Mouse (Mus musculus) neutrophil, adult 5-6 weeks (primary cell): ENCODE data around the gene Gabrg3. TPM values are rescaled to one million over a fixed set of nuclear protein-coding genes. Genes with fewer than 3 reads are reported as not detected.

Source experiments
- ATAC-seq: fragments of 151-379, 151-347 bp; 2 replicates; pipeline ENCODE4 v1.8.0; 2017; ENCODE audit warnings: mild to moderate bottlenecking, moderate TSS enrichment; ENCODE audit not compliant: insufficient number of reproducible peaks, poor library complexity, low FRiP score, severe bottlenecking; ENCODE audit errors: extremely low read depth
- total RNA-seq: library from RNA; stranded (forward); fragments of 200-1000 nt; gene quantifications from 2 replicates; pipeline ENCODE4 v1.2.3, GENCODE M21; 2017

Gabrg3 gene
- 0.58 TPM in 1 of 2 replicates, not detected in the other for total RNA-seq

DNA sequence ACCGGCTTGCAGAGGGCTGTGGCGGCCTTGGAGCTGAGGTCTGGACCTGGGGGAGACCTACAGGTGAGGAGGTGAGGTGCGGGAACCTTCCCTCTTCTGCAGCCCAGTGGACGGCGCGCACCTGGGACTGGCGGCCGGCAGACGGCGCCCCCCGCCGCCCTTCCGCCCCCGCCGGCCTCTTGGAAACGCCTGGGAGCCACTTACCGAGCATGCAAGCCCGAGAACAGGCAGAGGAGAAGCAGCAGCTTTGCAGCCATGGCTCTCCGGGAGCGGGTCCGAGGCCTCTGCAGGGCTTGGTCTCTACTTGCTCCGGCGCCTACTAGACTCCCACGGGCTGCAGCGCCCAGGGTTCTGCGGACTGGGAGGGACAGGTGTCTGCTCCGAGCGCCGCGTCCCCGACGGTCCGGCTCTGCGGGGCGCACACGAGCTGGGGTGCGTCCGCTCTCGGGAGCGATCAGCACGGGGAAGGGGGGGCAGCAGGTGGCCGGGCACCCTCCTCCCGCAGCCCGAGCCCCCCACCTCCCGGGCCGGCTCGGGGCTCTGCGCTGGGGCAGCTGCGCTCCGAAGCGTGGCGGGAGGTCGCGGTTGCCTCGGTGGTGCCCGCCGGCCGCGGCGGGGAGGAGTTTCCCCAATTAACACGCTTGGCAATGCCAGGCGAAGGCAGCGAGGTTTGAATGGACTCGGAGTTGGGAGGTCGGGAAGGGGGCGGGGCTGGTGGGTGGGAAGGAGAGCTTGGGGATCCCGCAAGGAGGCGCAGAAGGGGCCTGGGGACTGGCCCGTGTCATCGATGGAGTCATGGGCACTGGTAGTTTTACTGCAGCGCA, at the start of gene Gabrg3:
Gene Gabrg3, minus strand, starts transcription at position 672 of the 824 bp plus-strand sequence.
- no peak for ATAC-seq

DNA sequence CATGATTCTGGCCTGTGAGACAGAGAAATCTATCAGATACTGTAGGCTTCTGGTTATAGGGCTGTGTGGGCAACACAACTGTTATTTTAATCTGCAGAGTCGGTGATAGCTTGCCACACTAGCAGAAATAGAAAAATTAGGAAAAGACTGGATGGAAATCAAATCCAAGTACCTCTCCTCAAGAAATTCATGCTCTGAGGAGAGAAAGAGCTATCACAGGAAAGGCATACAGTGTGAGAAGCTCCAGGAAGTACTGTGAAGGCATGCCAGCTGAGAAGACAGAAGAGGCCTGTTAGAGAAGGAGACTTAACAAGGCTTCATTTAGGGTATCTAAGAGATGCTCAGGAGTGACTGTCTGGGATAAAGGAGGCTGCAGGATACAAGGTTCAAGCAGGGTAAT, 35.7 kb upstream of the Gabrg3 start:
- ATAC-seq, result no peak

DNA sequence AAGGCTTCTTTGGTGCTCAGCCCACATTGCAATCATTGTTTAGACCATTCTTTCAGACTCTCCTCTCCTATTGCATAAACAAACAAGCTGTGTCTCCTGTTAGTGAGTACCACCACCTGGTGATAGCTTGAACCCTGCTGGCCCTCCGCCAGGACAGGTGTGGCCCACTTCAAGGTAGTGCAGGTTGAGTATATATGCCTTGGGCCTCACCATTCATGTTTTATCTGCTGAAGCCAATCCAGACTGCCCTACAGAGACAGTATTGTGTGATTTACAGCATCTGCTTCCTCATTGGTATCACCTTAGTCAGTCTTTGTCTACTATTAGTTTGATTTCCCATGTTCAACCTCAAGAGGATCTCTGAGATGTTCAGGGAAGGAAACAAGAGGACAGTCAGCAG, 34.1 kb upstream of the Gabrg3 start:
- no peak for ATAC-seq

DNA sequence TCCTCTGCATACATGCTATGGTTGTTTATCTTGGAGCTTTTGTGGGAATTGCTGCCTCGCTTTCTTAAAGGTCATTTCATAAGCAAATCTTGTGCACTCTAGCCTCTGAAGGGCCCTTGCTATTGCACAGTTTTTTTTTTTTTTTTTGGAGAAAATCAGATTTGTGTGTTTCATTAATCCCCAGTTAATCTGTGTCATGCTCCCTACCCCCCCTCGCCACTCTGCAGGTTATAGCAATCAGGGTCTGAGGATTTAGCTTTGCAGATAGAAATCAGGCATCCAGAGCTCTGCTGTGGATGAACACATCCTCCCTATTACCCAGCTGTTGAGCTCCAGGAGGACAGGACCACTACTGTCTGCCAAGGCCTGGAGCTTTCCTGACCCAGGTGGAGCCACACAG, 32.4 kb upstream of the Gabrg3 start, which contains the start of gene Gabrb3:
Gene Gabrb3, plus strand, starts transcription at position 301 of the 400 bp plus-strand sequence.
- ATAC-seq, result no peak

DNA sequence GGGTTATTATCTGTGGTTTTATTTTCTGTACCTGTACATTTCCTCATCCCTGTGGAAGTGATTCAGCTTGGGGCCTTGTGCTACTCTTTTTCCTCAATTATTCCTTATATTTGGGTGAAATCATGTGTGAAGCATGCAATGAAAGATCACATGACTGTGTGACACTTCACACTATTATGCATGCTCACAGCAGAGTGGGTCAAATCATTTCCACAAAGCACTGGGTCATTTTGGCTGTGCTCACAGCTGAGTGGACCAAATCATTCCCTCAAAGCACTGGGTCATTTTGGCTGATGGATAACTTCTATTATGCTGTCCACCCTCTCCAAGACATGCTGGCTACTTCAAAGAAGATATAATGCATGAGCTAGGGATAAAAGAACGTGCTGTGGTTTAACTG, 25.9 kb upstream of the Gabrg3 start:
- no peak for ATAC-seq

DNA sequence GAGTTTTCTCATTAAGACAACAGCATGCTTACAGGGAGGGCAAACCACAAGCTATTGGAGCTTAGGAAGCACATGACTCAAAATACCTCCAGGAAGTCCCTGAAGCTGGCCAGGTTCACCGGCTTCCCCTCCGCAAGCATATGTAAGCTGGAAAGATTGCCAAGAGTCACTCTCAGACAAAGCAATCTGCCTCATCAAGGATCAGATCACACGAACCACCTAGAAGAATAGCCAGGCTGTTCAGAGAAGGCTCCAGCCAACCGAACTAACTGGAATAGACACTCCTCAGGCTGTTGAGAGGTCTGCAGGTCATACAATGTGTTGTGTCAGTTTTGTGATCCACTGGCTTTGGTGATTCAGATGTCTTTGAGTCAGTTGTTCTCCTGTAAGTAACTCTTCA, 24.2 kb upstream of the Gabrg3 start:
- ATAC-seq, result no peak

DNA sequence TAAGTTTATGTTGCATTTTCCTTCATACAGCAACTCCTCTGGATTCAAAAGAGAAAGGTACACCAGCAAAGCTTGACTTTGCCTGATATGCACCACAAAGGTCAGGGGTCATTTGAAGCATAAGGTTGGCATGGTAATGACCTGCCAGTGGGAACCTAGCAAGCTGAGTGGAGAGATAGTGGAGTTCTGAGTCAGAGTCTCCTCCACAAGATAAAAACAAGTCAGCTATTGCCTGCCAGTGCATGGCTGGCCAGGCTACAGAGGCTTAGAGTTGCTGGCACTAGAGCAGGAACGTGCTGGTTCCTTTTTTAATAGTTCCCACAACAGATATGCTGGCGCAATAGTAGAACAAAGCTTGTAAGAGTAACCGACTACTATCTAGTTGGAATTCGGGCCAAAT, 6.6 kb upstream of the Gabrg3 start:
- ATAC-seq, result no peak

DNA sequence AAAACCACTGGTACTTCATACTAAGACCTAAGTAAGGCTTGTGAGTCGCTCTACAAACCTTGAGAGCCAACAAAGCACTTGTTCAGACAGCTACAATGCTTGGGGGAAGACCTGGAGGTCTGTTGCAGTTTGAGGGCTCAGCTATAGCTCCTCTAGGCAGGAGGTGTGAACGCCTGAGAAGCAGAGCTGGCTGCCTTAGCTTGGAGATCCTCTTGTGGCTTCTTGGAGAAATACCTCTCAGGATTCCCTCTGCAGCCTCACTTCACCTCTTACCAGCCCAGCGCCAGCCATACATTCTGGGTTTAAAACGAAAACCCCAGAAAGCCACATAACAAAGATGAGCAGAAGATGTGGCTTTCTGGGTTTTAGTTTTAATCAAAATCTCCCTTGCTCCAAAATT, 3.1 kb upstream of the Gabrg3 start:
- ATAC-seq, result no peak

DNA sequence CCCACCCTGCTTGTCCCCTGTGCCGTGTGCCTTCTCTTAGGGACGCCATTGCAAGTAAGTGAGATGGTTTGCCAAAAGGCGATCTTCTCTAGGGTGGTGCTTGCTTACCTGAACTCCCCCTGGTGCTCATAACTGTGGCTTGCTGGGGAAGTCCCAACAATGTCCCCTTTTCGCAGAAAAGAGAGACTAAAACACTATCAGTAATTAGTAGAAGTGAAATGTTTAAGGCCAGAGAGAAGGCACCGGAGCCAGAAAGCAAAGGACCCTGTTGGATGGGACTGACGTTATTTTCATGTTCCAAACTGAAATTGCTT, 310 bp upstream of the Gabrg3 start:
- ATAC-seq, result no peak

DNA sequence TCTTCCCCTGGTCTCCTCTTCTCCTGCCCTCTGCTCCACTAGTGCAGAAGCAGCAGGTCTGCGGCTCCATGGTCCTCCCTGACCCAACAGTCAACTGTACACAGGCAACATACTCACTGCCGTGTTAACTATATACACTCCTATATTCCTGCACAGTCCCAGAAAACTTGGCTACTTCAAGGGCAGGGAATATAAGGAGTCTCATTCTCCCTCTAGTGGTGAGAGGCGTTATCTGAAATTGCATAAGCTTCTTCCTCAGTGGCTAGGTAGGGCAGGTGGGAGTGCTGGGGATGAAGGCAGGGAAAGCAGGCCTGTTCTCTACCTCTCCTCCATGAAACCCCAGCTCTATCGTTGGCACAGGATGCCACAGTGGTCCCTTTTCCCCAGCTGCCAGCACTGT, 2.9 kb downstream of the Gabrg3 start:
- no peak for ATAC-seq

DNA sequence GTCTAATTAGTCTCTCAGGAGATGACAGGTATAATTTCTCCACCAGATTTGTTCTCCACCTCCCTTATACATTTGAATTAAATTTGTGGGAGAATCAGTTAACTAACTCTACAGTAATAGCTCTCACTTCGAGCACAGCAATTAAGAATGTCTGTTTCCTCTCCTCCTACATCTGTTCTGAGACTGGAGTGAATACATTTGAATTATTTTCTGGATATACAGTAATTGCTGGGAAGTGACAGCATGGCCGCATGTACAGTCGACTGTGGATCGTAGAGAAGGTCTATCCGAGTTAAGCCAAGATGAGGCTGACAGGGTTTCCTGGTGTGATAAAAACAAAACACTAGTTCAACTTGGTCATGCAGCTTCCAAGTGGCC, 21.0 kb downstream of the Gabrg3 start:
- ATAC-seq, result no peak

DNA sequence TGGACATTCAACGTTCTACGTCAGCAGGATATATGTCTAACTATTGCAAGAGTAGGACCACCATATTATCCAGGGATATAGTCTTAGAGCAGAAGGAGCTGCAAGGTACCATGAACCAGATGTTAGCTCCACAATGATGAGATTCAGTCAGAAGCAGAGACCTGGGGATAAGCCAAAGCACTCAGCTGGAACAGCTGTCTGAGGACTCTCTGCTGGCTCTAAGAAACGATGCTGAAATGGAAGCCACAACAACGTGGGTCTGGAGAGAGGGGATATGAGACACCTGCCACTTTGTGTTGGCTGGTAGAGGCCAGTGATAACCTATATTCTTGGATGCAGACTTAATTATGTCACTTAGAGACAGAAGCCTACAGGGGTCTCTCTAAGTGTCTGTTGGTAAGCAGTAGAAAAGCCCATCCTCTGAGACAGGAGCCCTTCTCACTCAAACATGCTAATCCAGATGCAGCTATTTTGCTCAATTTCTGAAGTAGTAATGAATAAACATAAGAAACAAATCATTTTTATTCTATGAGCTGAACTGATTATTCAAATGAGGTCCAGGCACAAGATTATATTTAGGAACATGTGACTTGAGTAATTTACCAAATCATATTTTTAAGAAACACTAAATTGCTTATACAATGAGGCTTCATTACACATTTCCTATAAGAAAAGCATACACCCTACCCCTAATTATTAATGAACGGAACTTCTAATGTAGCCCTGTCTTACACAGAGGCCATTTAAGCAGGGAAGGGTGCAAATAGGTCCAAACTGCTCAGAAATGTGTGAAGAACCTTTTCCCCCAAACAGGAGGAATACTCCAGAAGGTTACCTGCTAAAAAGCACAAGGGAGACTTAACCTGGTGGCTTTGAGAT, 21.6 kb downstream of the Gabrg3 start:
- ATAC-seq, result no peak

DNA sequence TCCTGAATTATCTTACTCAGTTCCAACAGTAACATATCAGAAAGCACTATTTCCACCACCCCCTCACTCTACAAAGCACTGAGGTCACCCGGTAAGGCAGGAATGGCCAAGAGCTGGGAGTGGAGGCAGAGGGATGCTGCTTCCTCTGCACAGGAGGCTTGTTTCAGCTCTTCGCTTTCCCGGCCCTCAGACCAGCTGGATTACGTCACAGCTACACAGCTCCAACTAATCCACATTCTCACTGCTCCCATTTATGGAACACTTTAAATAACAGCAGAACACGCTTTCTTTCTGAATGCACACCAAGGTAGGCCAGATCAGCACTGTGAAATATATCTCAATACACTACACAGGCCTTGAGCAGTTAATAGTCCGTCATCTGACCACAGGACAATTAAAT, 23.2 kb downstream of the Gabrg3 start:
- ATAC-seq, result no peak

DNA sequence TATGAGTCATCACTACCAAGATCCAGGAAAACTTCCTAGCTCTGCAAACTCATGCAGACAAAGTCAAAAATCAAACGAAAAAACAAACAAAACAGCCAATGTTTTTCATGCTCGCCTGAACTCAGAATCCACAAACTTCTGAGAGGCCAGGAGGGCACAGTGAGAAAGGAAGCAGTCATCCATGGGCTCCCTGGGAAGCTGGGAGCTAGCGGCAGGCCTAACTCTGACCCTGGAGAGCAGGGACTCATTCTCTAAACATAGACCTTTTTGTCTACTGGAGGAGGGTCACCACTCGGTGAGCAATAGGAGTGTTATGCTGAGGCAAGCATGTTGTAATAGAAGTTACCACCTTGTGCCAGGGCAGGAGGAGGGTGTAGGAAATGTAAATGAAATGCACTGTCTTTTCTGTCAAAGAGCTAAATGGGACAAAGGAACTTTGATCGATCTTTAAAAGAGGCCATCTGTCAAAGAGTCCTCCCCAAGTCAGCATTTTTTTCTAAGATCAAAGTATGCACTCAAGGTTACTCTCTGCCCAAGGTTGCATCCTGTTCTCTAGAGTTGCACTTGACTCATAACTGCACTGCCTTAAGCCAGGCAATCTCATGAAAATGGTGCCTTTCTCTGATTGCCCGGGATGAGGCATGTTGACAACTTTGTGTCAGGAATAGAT, 29.0 kb downstream of the Gabrg3 start:
- ATAC-seq, result no peak

DNA sequence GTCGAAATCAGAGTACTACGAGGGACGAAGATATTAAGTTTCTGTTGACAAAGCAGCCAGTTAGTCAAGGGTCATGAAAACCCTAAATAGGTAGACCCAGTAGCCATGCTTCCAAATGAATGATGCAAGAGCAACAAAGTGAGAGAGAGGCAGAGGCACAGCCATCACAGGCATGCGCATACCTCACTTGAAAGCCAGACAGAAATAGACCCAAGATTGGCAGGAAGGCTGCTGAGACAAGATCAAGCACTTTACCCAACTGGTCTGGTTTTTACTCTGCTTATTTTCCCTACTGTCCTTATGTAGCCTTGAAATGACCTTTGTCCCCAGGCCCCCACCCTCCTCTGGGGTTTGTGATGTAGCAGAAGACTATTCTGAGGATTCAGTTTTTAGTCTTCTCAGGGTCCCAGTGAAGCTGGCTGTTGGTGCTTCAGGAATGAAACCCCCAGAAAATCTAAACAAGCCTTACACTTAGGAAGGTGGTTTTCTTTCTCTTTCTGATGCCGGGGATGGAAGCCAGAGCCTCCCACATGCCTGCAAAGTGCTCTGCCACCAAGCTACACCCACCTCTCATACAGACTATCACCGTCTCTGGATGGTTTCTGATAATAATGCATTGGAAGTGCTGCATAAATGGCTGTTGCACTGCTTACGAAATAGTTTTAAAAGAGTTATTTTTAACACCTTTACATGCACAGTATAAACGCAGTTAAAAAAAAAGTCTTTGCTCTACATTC, 30.3 kb downstream of the Gabrg3 start:
- ATAC-seq, result no peak

DNA sequence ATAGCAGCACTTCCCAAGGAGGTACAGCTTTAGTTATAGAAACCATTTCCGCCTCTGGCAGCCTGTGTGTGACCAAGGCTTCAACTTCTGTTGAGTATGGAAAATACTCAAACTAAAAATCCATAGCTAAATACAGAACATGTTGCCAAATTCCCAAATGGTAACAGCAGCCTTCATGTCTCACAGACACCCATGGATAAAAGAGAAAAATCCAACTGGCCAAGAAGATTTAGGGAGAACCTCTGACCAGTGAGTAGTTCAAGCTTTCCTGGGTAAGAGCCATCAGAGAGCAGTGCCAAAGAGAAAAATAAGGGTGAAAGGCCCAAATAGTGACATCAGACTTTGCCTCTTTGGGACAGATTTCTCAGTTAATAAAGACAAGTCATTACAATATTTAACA, 38.2 kb downstream of the Gabrg3 start:
- ATAC-seq, result no peak

DNA sequence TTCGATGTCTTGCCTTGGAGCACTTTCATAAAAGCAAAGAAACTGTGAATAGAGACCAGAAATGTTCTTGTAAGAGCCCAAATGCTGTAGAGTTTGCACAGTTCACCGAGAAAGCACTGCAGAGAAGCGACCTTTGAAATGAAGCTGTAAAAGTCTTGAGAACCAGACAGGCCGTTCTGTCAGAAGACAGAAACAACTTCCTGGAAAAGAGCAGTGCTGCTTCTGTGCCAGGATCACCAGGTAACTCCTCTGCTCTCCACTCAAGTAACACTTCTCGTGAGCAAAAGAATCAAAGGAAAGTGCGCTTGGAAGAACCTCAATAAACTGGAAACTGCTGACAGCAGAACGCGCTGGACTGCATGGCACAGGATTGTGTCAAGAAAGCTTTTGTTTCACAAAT, 45.1 kb downstream of the Gabrg3 start:
- no peak for ATAC-seq

DNA sequence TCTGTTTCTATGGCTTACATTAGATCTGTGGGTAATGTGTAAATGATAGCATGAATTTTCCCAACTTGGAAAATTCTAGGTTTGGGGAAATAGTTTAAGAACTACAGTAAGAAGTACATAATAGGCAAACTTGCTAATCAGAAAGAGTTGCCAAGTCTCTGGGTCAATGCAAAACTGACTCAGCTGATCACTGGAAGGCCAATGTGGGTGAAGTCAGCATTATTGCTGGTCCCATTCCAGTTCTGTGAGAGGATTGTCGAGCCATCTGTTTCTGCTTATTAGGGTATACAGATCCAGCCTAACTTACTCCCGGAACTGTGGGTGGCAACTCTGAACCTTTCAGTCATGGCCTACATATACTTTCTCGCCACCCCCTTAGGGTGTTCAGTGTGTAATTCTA, 55.8 kb downstream of the Gabrg3 start:
- ATAC-seq, result no peak

DNA sequence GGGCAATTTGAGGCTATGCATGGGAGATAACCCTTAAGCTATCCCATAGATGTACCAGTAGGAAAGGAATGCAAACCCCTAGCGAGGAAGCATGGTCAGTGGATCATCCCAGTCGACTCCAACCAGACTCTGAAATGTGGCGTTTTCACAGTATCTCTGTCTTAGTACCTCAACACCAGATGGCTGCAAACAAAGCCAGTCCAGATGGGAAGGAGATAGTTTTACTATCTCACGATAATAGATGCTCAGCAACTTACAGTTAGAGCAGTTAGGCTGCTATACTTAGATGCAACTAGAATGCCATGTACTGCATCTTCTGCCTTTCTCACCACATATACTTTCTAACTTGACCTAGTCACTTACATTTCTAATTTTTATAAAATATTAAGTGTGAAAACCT, 56.7 kb downstream of the Gabrg3 start:
- ATAC-seq, result no peak
